Mouse (Mus musculus): Measurements from ENCODE around the gene Klhl2.

The Klhl2 gene

GRCm38 (mm10) chr8:64849897-64850541 lies at the start of gene Klhl2:
Gene Klhl2 (minus strand): TSS chr8:64850017.
- peak; percentile 25 for DNase-seq (ENCODE audit: low read depth, low spot score)

DNA sequence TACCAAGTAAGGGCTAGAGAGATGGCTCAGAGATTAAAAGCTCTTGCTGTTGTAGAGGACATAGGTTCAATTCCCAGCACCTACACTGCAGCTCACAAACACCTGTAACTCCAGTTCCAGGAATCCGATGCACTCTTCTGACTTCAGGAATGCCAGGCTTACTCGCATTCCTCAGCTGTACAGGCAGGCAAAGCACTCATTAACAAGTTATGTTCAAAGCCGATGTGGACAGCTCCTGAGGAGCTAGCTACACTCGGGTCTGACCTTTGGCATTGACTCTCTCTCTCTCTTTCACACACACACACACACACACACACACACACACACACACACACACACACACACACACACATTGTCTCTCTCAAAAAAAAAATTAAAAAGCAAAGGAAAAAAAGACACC lies 48.9 kb upstream of the Klhl2 start:
- DNase-seq (ENCODE audit: low read depth, low spot score), result no peak

DNA sequence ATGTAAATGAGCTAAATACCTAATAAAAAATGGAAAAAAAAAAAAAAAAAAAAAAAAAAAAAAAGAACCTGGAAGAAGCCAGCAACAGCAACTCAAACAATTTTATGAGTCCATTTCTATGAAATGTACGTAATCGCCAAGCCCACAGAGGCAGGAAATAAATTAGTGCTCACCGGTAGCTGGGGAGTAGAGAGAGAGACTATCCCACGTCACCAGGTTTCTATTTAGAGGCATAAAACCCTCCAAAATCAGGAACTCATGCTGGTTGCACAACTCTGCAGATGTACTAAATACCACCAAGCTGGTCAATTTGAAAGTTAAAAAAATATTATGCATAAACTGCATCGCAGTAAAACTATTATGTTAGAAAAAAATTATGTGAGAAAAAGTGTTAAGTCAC lies 46.9 kb upstream of the Klhl2 start:
- DNase-seq (ENCODE audit: low read depth, low spot score), result no peak

DNA sequence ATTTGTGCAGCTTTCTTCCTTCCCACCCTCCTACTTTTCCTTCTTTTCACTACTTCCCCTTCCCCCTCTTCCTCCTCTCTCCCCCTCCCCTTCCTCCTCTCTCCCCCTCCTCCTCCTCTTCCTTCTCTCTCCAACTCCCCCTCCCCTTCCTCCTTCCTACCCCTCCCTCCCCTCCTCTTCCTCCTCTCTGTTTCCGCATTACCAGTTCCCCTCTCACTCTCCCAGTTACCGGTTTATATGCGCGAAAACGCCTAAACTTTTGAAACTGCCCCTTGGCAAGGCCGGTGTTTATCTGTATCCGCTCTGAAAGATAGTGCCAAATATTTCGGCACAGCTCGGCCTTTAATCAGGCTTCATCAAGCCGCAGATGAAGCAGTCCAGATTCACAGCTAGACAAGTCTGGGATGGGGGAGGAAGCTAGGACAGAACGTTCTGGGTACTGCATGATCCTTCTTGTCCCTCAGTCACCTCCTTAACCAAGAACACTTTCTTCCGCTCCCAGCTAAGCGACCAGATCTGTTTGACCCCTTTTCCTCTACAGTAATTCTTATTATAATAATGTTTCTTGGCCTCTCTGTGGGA lies 30.9 kb upstream of the Klhl2 start:
- peak; percentile 70 for DNase-seq (ENCODE audit: low read depth, low spot score)

- DNase-seq (ENCODE audit: low read depth, low spot score), result no peak
Measured at GRCm38 (mm10) chr8:64877630-64878312, 28.0 kb upstream of the Klhl2 start.

- no peak for DNase-seq (ENCODE audit: low read depth, low spot score)
Measured at GRCm38 (mm10) chr8:64871469-64872165, 21.8 kb upstream of the Klhl2 start.

DNA sequence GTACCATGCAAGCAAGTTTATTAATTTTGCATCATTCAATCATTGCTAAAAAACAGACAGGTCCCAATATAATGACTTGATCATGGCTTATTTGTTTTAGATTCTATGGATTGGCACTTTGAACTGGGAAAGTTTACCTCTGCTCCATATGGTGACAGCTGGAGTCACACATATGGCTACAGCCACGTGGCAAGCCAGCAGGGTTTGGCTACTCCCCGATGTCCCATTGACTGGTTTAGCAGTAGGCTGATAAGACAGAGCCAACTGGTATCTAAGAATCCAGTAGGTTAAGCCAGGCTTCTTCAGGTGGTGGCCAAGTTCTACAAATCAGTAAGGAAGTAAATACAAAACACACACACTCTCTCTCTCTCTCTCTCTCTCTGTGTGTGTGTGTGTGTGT lies 20.4 kb upstream of the Klhl2 start:
- no peak for DNase-seq (ENCODE audit: low read depth, low spot score)

DNA sequence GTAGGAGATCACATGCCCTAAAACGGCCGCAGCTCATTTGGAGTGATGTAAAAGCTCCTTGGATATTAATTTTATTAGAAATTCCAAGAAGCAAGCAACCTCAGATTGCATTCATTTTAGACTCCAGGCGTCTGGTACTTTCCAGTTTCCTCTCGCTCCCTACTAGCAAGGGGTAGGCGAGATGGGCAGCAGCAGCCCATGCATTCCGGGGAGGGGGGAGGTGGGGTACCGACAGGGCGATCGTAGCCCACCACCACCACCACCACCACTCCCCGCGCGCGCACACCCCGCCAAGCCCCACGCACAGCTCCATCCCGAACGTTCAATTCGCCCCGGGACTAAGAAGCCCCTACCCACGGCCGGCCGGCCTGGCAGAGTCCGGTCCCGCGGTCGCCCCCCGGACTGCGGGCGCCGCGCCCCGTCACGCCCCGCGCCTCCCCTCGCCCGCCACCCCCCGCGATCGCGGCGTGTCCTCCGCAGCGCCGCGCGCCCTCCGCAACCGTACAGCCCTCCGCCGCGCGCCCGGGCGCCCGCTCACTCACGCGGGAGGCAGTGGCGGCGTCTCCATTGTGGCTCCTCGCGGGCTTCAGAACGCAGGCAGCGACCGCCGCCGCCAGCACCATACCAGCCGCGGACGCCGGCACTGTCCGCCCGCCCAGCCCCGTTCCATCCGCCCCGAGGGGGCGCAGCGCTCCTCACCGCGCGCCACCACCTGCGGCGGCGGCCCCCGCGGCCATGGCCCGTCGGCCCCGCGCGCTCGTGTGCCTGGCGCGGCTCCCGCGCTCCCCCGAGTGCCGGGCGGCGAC lies 523 bp downstream of the Klhl2 start:
- no peak for DNase-seq (ENCODE audit: low read depth, low spot score)

DNA sequence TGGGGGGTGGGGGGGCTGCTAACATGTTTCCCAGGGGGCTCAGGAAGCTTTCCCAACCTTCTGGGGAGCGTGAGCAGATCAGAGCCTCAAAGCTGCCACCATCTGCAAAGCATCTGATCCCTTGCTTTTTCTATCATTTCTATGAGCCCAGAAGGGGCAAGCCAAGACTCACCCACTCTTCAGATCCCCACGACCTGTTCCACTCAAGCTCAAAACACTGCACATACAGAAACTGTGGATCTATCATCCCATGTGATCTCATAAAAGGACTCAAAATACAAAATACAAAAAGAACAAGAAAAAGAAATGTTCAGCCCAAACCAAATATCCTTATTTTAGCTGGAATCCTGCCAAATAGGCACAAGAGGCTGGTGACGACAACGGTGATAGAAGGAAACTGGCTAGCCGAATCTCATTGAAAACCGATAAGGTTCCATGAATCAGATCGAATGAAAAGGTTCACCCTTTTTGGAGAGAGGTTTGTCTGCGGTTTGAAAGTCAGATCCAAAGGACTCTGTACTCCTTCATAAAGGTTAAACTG lies 1.5 kb downstream of the Klhl2 start:
- no peak for DNase-seq (ENCODE audit: low read depth, low spot score)

- DNase-seq (ENCODE audit: low read depth, low spot score), result no peak
Measured at GRCm38 (mm10) chr8:64847650-64848049, 2.2 kb downstream of the Klhl2 start.

- no peak for DNase-seq (ENCODE audit: low read depth, low spot score)
Measured at GRCm38 (mm10) chr8:64847241-64847640, 2.6 kb downstream of the Klhl2 start.

DNA sequence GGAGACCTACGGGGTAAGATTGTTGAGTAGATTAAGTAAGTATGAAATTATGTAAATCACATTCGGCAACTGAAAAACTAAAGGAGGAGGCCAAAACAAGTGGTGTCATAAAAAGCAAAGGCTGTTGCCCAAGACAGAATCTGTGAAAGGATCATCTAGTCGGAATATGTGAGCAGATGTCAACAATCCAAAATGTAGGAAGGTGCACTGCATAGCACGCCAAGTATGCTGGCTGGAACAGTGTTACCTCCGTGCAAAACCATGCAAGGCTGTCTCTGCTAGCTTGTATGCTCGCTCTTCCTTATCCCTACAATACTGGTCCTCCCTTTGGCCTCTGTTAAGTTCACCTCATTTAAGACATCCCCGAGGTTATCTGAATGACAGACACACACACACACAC lies 4.5 kb downstream of the Klhl2 start:
- no peak for DNase-seq (ENCODE audit: low read depth, low spot score)

- DNase-seq (ENCODE audit: low read depth, low spot score), result no peak
Measured at GRCm38 (mm10) chr8:64844043-64844481, 5.8 kb downstream of the Klhl2 start.

- DNase-seq (ENCODE audit: low read depth, low spot score), result no peak
Measured at GRCm38 (mm10) chr8:64843168-64843567, 6.6 kb downstream of the Klhl2 start.

DNA sequence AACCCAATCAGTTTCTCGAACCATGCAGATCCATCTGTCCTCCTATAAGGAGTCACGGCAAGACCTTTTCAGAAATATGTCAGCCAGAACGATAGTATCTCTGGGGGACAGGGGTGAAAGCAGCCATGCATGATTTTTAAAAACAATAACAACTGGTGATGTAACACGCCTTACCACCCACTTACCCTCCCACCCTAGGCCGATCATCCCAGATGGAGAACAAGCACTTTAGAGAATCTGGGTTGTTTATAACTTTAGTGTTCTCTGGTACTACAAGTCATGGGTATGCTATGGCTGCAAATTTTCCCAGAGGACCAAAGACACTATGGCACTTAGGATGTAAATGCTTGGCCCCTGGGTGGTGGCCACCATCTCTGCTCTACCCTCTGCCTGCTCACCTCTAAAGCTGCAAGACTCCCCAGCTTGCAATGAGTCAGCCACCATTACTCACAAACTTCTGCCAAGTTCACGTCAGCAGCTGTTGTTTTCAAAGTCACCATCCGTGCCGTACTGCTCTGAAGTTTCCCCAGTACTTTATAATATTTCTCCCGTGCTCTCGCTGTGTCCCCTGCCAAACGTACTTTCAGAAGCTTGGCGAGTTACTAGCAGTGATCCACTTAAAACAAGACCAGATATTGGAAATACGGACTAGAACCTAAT lies 7.9 kb downstream of the Klhl2 start:
- DNase-seq (ENCODE audit: low read depth, low spot score), result peak; percentile 27

- DNase-seq (ENCODE audit: low read depth, low spot score), result no peak
Measured at GRCm38 (mm10) chr8:64839628-64840027, 10.2 kb downstream of the Klhl2 start.

DNA sequence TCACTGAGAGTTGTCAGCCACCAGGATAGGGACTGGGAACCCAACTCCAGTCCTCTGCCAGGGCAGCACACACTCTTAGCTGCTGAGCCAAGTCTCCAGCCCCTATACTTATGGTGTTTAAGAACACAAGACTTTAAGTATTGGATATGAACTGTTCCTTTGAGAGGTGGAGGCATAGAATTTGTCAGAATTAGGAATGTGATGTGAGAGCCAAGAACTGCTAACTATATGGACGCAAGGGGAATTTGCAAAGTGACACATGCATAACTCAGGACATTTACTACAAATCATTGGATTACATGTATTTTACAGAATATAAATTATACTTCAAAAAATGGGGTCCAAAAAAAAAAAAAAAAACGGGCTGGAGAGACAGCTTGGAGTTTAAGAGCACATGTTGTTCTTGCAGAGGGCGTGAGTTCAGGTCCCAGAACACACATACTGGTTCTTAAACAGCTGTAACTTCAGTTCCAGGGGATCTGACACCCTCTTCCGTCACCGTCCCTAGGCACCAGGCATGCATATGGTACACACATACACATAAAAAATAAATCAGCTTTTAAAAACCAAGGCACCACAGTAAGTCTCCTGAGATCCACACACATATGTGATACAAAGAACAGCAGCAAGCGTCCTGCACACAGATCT lies 14.2 kb downstream of the Klhl2 start:
- DNase-seq (ENCODE audit: low read depth, low spot score), result no peak

- DNase-seq (ENCODE audit: low read depth, low spot score), result no peak
Measured at GRCm38 (mm10) chr8:64834071-64834877, 15.5 kb downstream of the Klhl2 start.

- no peak for DNase-seq (ENCODE audit: low read depth, low spot score)
Measured at GRCm38 (mm10) chr8:64832581-64833135, 17.2 kb downstream of the Klhl2 start.
